Mouse (Mus musculus) lung, postnatal 0 days (tissue): ENCODE measurements at regions not wholly inside any gene's neighbourhood (a gene's known extent, or its start where the extent isn't known, plus 50 kb on each side); places are given as distances from the start of the nearest gene placed in this dataset.

Source experiments
- CTCF ChIP-seq: IDR thresholded peaks from 2 replicates; pipeline ENCODE4 v1.5.1; 2016; ENCODE audit warnings: antibody characterized with exemption, mild to moderate bottlenecking
- EP300 ChIP-seq: IDR thresholded peaks from 2 replicates; pipeline ENCODE4 v1.6.1; 2016; ENCODE audit warnings: antibody characterized with exemption, mild to moderate bottlenecking, control low read depth

DNA sequence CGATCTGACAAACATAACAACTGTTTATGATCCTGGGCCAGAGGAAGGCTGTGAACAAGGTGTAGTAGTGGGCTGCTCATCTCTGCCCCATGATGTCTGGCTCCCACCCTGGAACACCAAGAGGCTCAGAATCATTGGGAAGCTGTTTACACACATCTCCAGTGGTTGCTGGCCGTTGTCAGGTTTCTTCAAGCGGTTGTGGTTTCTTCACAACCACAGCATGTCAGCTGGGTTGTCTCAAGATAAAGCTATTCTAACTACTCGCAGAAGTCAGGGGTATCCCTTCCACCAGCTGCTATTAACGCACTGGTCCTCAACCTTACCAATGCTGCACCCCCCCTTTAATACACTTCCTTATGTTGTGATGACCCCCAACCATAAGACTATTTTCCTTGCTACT lies 73.7 kb upstream of the Pcsk6 start:
- TF ChIP-seq CTCF (no peak), EP300 (no peak)
